Comparison of ENCODE assay signal across 8 mouse cellular contexts in genomic region chr10:127090560-127091411, GRCm38 (mm10). TPM values are rescaled to one million over a fixed set of nuclear protein-coding genes. Genes with fewer than 3 reads are reported as not detected.
A peak's percentile ranks its signal among the peaks of the same experiment; 100 is the strongest.
DNase-seq lines count a peak whose midpoint lies in the region; ATAC-seq and TF ChIP-seq lines count a peak whose summit lies in the region.

No protein-coding gene starts in this region.

- H3K4me1 ChIP-seq in cortical plate, adult 2 months (ENCODE audit: control insufficient read depth, insufficient read depth, low read length): peaks cover 13% of the 10 kb centered on the region
- H3K4me1 ChIP-seq in heart, embryonic 14.5 days (ENCODE audit: control insufficient read depth in 2 of 2, insufficient read depth in 2 of 2, low read length in 2 of 2): peaks cover 10 to 20% of the 10 kb centered on the region in 2 experiments
- H3K4me1 ChIP-seq in kidney, postnatal 0 days (replicated peaks; ENCODE audit: insufficient read depth, low read length): peaks cover 16% of the 10 kb centered on the region

- peak overlapping the region; percentile 43 for H3K4me2 ChIP-seq in heart, embryonic 14.5 days (ENCODE audit: low read length)
- H3K4me2 ChIP-seq in kidney, postnatal 0 days (ENCODE audit: low read length): peak overlapping the region; percentile 42

- no peaks in the 10 kb centered on the region for H3K9me3 ChIP-seq in heart, embryonic 14.5 days (ENCODE audit: control insufficient read depth, low read length)
- H3K9me3 ChIP-seq in kidney, postnatal 0 days (replicated peaks; ENCODE audit: low read length): no peaks in the 10 kb centered on the region

- DNase-seq in left cerebral cortex, postnatal 36 days (ENCODE audit: low spot score in 2 of 2): peak; percentile 60 to 72
- no peak for DNase-seq in left cerebral cortex, adult 11 months (ENCODE audit: low spot score)
- peak; percentile 61 for DNase-seq in kidney, postnatal 0 days (ENCODE audit: low spot score)
- DNase-seq in mesoderm, embryonic 11.5 days (ENCODE audit: low read depth, low spot score): peak; percentile 47
- no peak for DNase-seq in spleen, adult 18-20 months
- DNase-seq in thymus, postnatal 14 days: no peak

- peak overlapping the region; percentile 1; the same call in 1 of the 2 replicates for H3K4me3 ChIP-seq in cortical plate, adult 2 months (ENCODE audit: insufficient read depth, low read length)
- peak overlapping the region in 1 of 2 experiments; percentile 16; a peak in 2 of 4 replicates for H3K4me3 ChIP-seq in heart, embryonic 14.5 days (ENCODE audit: control insufficient read depth in 1 of 2, insufficient read depth in 1 of 2, low read depth in 1 of 2, low read length in 2 of 2)
- H3K4me3 ChIP-seq in kidney, postnatal 0 days (replicated peaks; ENCODE audit: low read depth, low read length): peak overlapping the region; percentile 13; the same call in 1 of the 2 replicates

- peaks cover 73% of the 10 kb centered on the region for H3K27me3 ChIP-seq in heart, embryonic 14.5 days (ENCODE audit: control insufficient read depth, insufficient read depth, low read length)
- H3K27me3 ChIP-seq in kidney, postnatal 0 days (ENCODE audit: insufficient read depth, low read length): peaks cover 32% of the 10 kb centered on the region

- no peak for ATAC-seq in heart, embryonic 14.5 days (ENCODE audit: insufficient number of reproducible peaks, insufficient read depth, low FRiP score, low read depth)
- ATAC-seq in kidney, postnatal 0 days (replicated peaks; ENCODE audit: low FRiP score, low read depth): peak; percentile 19; the same call in 1 of the 2 replicates

- peaks cover under 1% of the 10 kb centered on the region; the same call in 1 of the 2 replicates for H3K36me3 ChIP-seq in heart, embryonic 14.5 days (ENCODE audit: control insufficient read depth, insufficient read depth, low read length)
- 0 out of 2 replicates have a peak, but pooled peaks cover 2% of the 10 kb centered on the region for H3K36me3 ChIP-seq in kidney, postnatal 0 days (ENCODE audit: insufficient read depth, low read length)

- WGBS in heart, embryonic 14.5 days: 9% methylated on average over 57 of the region's 57 CpGs
- WGBS in kidney, postnatal 0 days: 8% methylated on average over 57 of the region's 57 CpGs

- H3K9ac ChIP-seq in heart, embryonic 14.5 days (ENCODE audit: low read length): no peak overlapping the region
- H3K9ac ChIP-seq in kidney, postnatal 0 days (ENCODE audit: low read depth, low read length): no peak overlapping the region

- intact Hi-C loops in left cerebral cortex, postnatal 36 days (cut with DNase I): no loop called here

- TF ChIP-seq POLR2A in cortical plate, adult 2 months (IDR thresholded peaks at IDR 0.05; ENCODE audit: extremely low read depth, insufficient read depth, low read length): no peak

- peak overlapping the region; percentile 82 for H3K27ac ChIP-seq in cortical plate, adult 2 months (ENCODE audit: insufficient read depth, low read length)
- no peak overlapping the region for H3K27ac ChIP-seq in heart, embryonic 14.5 days (replicated peaks in 1 of 2; ENCODE audit: control insufficient read depth in 1 of 2, insufficient read depth in 1 of 2, low read depth in 2 of 2, low read length in 2 of 2)
- no peak overlapping the region for H3K27ac ChIP-seq in kidney, postnatal 0 days

- no peak for TF ChIP-seq CTCF in cortical plate, adult 2 months (IDR thresholded peaks at IDR 0.05; ENCODE audit: extremely low read depth, insufficient read depth, low read length)
- no peak for TF ChIP-seq CTCF in kidney, postnatal 0 days (IDR thresholded peaks at IDR 0.05; ENCODE audit: low read depth)

RNA-seq across cellular contexts. Expression of gene Agap2, which starts 15.7 kb away (rescaled TPM):
- 100 to 1,000 TPM; 680 to 686 TPM for total RNA-seq in left cerebral cortex, postnatal 36 days (2021)
- polyA plus RNA-seq in cortical plate, adult 2 months (2012; rRNA removed): 383 and 414 TPM in 2 replicates
- polyA plus RNA-seq in heart, embryonic 14.5 days (2014; fragmentation: Nextera tagmentation; extraction: Ambion mirVana): 0.27 TPM in 1 of 2 replicates, not detected in the other
- polyA plus RNA-seq in kidney, postnatal 0 days (2015; fragmentation: Nextera tagmentation; extraction: Ambion mirVana): 0.04 and 0.09 TPM in 2 replicates

RNA-seq across cellular contexts. Expression of gene Tspan31, which starts 20.7 kb away (rescaled TPM):
- 10 to 100 TPM; 63.5 to 66.3 TPM for total RNA-seq in left cerebral cortex, postnatal 36 days (2021)
- polyA plus RNA-seq in cortical plate, adult 2 months (2012; rRNA removed): 81.3 and 88.3 TPM in 2 replicates
- 99.1 and 101 TPM in 2 replicates for polyA plus RNA-seq in heart, embryonic 14.5 days (2014; fragmentation: Nextera tagmentation; extraction: Ambion mirVana)
- 157 and 171 TPM in 2 replicates for polyA plus RNA-seq in kidney, postnatal 0 days (2015; fragmentation: Nextera tagmentation; extraction: Ambion mirVana)

RNA-seq across cellular contexts. Expression of gene Cdk4, which starts 27.5 kb away (rescaled TPM):
- 10 to 100 TPM; 76.9 to 88.1 TPM for total RNA-seq in left cerebral cortex, postnatal 36 days (2021)
- polyA plus RNA-seq in cortical plate, adult 2 months (2012; rRNA removed): 134 and 139 TPM in 2 replicates
- 929 and 946 TPM in 2 replicates for polyA plus RNA-seq in heart, embryonic 14.5 days (2014; fragmentation: Nextera tagmentation; extraction: Ambion mirVana)
- 1,113 and 1,153 TPM in 2 replicates for polyA plus RNA-seq in kidney, postnatal 0 days (2015; fragmentation: Nextera tagmentation; extraction: Ambion mirVana)

RNA-seq across cellular contexts. Expression of gene Os9, which starts 30.1 kb away (rescaled TPM):
- total RNA-seq in left cerebral cortex, postnatal 36 days (2021): 100 to 1,000 TPM; 118 to 119 TPM
- polyA plus RNA-seq in cortical plate, adult 2 months (2012; rRNA removed): 106 TPM in 2 replicates
- 27.7 and 28.3 TPM in 2 replicates for polyA plus RNA-seq in heart, embryonic 14.5 days (2014; fragmentation: Nextera tagmentation; extraction: Ambion mirVana)
- polyA plus RNA-seq in kidney, postnatal 0 days (2015; fragmentation: Nextera tagmentation; extraction: Ambion mirVana): 107 and 114 TPM in 2 replicates

RNA-seq across cellular contexts. Expression of gene March9, which starts 30.8 kb away (rescaled TPM):
- 10 to 100 TPM; 21.5 to 24.9 TPM for total RNA-seq in left cerebral cortex, postnatal 36 days (2021)
- polyA plus RNA-seq in cortical plate, adult 2 months (2012; rRNA removed): 11.8 TPM in 2 replicates
- polyA plus RNA-seq in heart, embryonic 14.5 days (2014; fragmentation: Nextera tagmentation; extraction: Ambion mirVana): 0.16 and 0.39 TPM in 2 replicates
- 1.6 and 1.9 TPM in 2 replicates for polyA plus RNA-seq in kidney, postnatal 0 days (2015; fragmentation: Nextera tagmentation; extraction: Ambion mirVana)

Comparison
In these comparisons a context has a peak if more than half of its experiments do, and no peak if none do; other contexts are left out.
1. DNase-seq: peak in left cerebral cortex, postnatal 36 days (2 of 2), kidney, postnatal 0 days (single experiment) and mesoderm, embryonic 11.5 days (single experiment); none in left cerebral cortex, adult 11 months (single experiment), spleen, adult 18-20 months (0 of 2) and thymus, postnatal 14 days (single experiment).
2. RNA of gene Agap2, which starts 15.7 kb away (polyA plus RNA-seq): 383 to 414 TPM in cortical plate, adult 2 months; 0.27 TPM in heart, embryonic 14.5 days and 0.04 to 0.09 TPM in kidney, postnatal 0 days; every median in the first group is over 100 times any median in the second.